Mouse (Mus musculus): ENCODE results near the gene Apoa2.
A peak's percentile ranks its signal among the peaks of the same experiment; 100 is the strongest.

DNA sequence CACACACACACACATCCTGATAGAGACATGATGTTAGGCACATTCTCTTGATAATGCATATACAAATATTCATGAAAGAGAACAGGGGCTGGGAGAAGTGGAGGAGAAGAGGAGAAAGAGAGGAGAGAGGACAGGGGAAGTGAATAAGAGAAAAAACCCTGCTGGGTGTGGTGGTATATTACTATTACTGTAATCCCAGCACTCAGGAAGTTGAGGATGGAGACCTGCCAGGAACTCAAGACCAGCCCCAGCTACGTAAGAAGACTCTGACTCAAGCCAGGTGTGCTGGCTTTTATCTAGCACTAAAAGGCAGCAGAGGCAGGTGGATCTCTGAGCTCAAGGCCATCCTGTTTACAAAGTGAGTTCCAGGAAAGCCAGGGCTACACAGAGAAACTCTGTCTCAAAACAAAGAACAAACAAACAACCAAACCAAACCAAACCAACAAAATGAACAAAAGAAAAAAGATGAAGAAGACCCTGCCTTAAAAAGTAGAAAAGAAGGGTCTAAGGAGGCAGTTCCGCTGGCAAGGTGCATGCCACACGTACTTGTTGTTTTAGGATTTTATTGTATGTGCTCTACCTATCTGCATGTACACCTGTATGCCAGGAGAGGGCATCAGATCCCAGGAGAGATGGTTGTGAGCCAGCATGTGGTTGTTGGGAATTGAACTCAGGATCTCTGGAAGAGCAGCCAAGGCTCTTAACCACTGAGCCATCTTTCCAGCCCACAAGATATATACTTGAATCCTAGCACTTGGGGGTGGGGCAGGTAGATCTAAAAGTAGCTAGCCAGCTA is 39.0 kb downstream of the Apoa2 start:
- TF ChIP-seq EP300 (IDR thresholded peaks at IDR 0.05; ENCODE audit: low read depth): no peak
- peak; percentile 67 for TF ChIP-seq CTCF (IDR thresholded peaks at IDR 0.05; ENCODE audit: low read depth)
